Mouse (Mus musculus): ENCODE data around the gene Cacna2d4. TPM values are rescaled to one million over a fixed set of nuclear protein-coding genes. Genes with fewer than 3 reads are reported as not detected.

The Cacna2d4 gene
- total RNA-seq, 2 experiments from 2014 or later, result 1.8 to 1.9 TPM

DNA sequence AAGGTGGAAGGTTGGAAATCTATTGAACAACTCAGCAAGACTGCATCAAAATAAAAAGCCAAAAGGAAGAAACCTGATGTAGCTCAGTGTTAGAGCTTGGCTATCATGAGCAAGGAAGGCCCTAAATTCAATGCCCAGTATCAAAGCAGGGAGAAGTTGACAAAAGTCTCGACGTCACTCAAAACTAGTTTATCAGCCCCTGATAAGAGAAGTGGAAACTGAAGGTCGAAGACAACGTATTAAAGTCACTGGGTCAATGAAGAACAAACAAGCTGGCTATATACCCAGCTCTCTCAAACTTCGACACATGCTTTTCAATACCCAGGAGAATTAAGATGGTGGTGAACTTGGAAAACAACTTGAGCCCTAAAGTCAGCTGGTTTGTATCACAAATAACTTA is 135.9 kb downstream of the Cacna2d4 start:
- Histone ChIP-seq H3K27ac (no peak overlapping the region), H3K4me3 (no peak overlapping the region)
- TF ChIP-seq CTCF (conservative IDR thresholded peaks at IDR 0.05), result no peak
- DNase-seq (ENCODE audit: low spot score in 2 of 2), result no peak

DNA sequence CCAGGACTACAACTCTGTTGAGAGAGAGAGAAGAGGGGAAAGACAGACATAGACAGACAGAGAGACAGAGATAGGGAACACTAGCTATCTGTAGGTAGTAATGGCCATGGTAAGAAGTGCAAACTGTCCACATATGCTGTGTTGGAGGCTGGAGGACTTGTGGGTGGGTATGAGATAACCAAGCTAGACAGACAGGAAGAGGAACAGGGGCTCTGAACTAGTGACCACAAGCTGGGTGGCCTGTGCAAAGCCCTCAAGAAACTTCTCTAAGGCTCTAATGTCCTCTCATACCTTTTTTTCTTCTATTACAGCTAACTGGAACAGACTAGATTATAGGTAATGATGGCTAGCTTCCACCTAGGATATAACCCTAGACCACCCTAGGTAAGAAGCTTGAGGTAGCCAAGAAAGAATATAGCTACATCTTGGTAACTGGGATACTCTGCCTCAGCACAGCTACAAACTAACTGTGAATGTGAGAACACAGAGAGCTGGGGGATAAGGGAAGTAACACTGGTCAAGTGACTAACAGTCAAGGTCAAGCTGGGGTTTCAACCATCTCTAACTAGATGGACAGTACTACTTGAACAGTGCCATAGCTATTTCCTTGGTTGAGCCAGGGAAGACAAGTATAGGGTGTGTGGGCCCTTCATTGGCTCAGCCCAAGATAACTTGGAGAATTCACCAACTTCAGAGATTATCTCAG is 136.8 kb downstream of the Cacna2d4 start:
- no peak for DNase-seq (ENCODE audit: low spot score in 2 of 2)
- Histone ChIP-seq H3K4me3 (no peak overlapping the region), H3K27ac (no peak overlapping the region)
- TF ChIP-seq CTCF (conservative IDR thresholded peaks at IDR 0.05), result no peak

DNA sequence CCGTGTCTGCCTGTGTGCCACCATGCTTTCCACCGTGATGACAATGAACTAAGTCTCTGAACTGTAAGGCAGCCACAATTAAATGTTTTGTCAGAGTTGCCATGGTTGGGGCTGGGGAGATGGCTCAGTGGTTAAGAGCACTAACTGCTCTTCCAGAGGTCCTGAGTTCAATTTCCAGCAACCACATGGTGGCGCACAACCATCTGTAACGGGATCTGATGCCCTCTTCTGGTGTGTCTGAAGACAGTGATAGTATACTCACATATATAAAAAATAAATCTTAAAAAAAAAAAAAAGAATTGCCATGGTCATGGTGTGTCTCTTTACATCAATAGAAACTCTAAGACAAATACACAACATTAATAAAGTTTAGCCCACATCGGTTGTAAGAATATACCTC is 138.7 kb downstream of the Cacna2d4 start:
- TF ChIP-seq CTCF (conservative IDR thresholded peaks at IDR 0.05), result peak; percentile 43
- Histone ChIP-seq H3K4me3 (no peak overlapping the region), H3K27ac (no peak overlapping the region)
- no peak for DNase-seq (ENCODE audit: low spot score in 2 of 2)

DNA sequence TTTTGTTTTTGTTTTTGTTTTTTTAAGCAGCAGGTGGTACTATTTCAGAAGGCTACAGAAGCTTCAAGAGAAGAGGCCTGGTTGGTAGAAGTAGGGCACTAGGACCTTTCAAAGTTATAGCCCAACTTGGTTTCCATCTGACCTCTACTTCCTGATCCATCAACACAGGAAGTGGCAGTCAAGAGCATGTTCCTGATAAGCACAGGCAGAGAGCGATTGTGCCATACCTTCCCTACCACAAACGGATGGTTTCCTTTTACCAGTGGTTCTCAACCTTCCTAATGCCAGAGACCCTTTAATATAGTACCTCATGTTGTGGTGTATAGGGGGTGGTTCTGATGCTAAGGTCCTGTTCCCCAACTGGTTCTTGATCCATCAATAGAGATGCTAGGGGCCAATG is 141.3 kb downstream of the Cacna2d4 start:
- no peak overlapping the region for H3K27ac ChIP-seq
- no peak for DNase-seq (ENCODE audit: low spot score in 2 of 2)
- H3K4me3 ChIP-seq, result no peak overlapping the region
- TF ChIP-seq CTCF (conservative IDR thresholded peaks at IDR 0.05), result no peak

DNA sequence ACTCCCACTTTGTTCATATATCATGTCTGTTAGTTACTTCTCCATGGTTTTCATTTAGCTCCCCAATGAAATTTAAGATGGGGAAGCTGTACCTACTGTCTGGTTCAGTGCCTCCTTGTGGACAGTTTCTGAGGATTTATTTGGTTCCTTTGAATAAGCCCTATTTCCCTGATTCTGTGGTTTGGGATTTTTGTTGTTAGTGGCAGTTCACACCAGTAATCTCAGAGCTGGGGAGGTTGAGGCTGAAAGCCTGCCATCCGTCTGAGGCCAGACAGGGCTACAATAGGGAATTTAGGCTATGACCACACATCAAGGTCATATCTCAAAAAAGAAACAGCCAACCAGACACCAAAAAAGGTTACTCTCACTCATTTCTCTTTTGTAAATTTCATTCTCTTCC is 142.3 kb downstream of the Cacna2d4 start:
- no peak overlapping the region for H3K4me3 ChIP-seq
- TF ChIP-seq CTCF (conservative IDR thresholded peaks at IDR 0.05), result peak; percentile 36
- no peak overlapping the region for H3K27ac ChIP-seq
- no peak for DNase-seq (ENCODE audit: low spot score in 2 of 2)

DNA sequence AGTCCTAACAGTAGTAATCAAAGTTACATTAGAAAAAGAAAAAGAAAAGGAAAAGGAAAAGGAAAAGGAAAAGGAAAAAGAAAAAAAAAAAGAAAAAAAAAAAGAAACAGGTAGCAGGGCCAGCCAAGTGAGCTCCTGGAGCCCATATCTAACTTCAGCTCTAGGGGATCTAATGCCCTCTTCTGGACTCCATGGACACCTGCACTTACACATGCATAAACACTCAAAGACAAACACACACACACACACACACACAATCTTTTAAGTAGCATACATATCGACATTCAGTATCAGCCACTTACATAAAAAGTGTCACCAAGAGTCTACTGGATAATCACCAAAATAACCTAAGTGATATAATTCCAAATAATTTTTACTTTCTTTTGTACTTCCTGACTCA is 149.3 kb downstream of the Cacna2d4 start:
- H3K27ac ChIP-seq, result no peak overlapping the region
- H3K4me3 ChIP-seq, result no peak overlapping the region
- TF ChIP-seq CTCF (conservative IDR thresholded peaks at IDR 0.05), result peak; percentile 29; the same call in 1 of the 2 replicates
- DNase-seq (ENCODE audit: low spot score in 2 of 2), result no peak

DNA sequence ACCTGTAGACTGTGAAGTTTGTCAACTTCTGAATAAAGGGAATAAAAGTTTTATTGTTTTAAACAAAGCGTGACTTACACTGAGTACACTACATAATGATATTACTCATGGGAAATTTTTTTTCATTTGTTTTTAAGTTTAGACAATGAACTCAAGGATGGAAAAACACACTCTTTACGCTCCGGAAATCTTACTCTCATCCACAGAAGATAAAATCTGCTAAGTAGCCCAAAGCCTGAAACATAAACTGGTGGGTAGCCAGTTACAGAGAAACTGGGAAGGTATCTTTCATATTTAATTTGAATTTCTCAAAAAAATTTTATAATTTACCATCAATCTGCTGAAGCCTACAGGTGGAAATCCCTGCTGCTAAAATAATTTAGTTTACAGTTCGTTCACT is 150.1 kb downstream of the Cacna2d4 start:
- no peak overlapping the region for H3K4me3 ChIP-seq
- H3K27ac ChIP-seq, result no peak overlapping the region
- no peak for TF ChIP-seq CTCF (conservative IDR thresholded peaks at IDR 0.05)
- no peak for DNase-seq (ENCODE audit: low spot score in 2 of 2)

DNA sequence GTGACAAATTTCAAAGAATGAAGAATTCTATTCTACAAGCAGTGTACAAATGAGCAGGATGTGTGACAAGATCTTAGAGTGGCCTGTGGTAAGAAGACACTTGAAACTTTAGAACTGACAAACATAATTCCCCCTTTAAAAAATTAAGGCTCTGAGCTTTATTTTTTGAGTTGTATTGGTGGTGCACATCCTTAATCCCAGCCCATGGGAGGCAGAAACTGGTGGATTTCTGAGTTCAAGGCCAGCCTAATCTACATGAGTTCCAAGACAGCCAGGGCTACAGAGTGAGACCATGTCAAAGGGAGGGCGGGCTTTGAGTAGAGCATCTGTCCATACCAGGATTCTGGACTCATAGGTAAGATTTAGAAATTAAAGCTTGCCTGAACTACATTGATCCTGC is 150.5 kb downstream of the Cacna2d4 start:
- TF ChIP-seq CTCF (conservative IDR thresholded peaks at IDR 0.05), result no peak
- no peak for DNase-seq (ENCODE audit: low spot score in 2 of 2)
- Histone ChIP-seq H3K4me3 (no peak overlapping the region; the same call in 1 of the 2 replicates), H3K27ac (no peak overlapping the region)

DNA sequence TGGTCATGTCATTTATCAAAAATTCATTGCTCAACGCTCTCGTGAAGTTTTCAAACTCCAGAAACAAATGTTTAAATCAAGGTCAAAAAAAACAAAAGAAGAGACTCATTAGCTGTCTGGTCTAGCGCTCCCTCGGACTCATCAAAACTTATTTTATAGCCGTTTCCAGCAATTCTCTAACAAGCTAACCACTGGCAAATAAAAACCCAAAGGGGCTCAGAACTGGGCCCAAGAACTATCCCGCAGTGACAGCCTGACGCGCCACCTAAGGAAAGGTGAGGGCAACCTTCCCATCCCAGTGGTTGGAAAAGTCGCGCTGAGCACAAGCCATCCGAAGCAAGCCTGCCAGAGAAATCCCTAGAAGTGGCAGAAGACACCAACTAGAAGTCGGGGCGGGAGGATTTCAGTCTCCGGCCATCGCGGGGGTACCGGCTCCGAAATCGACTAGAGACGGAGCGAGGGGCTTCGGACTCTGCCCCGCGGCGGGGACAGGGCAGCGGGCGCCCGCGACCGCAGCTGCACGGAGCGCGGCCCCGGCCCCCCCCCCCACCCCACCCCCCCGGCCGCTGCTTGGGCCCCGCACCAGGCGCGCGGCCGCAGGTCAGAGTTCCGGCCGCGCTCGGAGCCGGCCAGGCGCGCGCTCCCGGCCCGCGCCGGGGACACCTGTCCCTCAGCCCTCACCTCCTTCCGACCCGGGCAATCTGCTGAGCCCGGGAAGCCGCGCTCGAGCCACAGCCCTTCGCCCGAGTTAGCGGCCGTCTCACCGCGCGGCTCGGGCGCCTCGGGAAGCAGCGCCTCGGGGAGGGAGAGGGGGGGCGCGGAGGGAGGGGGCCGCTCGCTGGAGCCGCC is 151.7 kb downstream of the Cacna2d4 start:
- H3K27ac ChIP-seq, result peak overlapping the region; percentile 95
- TF ChIP-seq CTCF (conservative IDR thresholded peaks at IDR 0.05), result no peak; the same call in 1 of the 2 replicates
- DNase-seq (ENCODE audit: low spot score in 2 of 2), result peak in 1 of 2 experiments; percentile 11
- H3K4me3 ChIP-seq, result peak overlapping the region; percentile 76

DNA sequence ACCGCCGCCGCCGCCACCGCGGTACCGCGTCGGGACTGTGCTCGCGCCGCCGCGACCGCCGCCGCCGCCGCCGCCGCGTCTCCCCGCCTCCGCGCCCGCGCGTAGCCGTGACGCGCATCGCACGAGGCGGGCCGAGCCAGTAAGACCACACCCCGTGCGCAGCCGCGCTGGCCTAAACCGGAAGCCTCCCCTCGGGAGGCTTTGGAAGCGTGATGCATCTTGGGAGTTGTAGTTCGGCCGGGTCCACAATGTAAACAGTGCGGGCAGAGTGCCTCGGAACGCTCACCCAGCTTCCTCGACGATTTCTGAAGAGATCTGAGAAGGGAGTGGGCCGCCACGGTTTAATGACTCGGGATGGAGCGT is 152.3 kb downstream of the Cacna2d4 start:
- TF ChIP-seq CTCF (conservative IDR thresholded peaks at IDR 0.05), result no peak
- H3K4me3 ChIP-seq, result peak overlapping the region; percentile 95

DNA sequence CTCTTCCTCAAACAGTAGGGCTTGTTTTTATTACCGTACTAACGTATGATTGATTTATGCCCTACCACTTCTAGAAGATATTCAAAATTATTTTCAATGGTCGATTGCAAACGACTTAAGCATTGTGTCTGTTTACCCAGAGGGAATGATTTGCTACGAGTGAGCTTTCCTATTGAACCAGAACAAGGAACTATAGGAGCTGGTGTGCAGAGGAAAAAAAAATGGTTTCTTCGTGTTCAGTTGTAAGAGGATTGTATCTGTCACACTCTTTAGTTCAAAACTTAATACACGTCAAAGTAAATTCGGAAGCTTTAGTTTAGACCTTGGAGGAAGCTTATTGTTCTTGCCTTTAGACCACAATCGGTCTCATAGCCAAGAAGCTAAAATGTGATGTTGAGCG is 152.8 kb downstream of the Cacna2d4 start:
- no peak for TF ChIP-seq CTCF (conservative IDR thresholded peaks at IDR 0.05)
- H3K4me3 ChIP-seq, result peak overlapping the region; percentile 95
- H3K27ac ChIP-seq, result peak overlapping the region; percentile 87
- no peak for DNase-seq (ENCODE audit: low spot score in 2 of 2)

More for the DNA sequence above, 152.3 kb downstream of the Cacna2d4 start:
- peak; percentile 94 to 96 for DNase-seq (ENCODE audit: low spot score in 2 of 2)
- peak overlapping the region; percentile 95 for H3K27ac ChIP-seq

DNA sequence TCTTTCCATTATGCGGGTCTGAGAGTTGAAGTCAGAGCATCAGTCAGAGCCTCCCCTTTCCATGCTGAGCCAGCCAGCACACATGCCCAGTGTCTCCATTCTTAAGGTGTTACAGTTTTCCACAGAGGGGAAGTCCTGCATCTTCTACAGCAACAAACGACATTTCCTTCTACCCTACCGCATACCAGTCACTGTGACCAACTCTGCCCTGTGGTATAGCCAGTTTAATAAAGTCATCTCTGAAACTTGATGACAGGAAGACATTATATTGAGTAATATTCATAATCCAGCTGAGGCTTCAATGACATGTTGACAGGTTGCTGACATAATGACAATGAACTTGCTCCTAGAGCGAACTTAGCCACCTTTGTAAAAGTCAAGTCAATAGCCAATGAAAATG is 154.4 kb downstream of the Cacna2d4 start:
- no peak overlapping the region for H3K4me3 ChIP-seq
- TF ChIP-seq CTCF (conservative IDR thresholded peaks at IDR 0.05), result no peak
- H3K27ac ChIP-seq, result no peak overlapping the region
- no peak for DNase-seq (ENCODE audit: low spot score in 2 of 2)

DNA sequence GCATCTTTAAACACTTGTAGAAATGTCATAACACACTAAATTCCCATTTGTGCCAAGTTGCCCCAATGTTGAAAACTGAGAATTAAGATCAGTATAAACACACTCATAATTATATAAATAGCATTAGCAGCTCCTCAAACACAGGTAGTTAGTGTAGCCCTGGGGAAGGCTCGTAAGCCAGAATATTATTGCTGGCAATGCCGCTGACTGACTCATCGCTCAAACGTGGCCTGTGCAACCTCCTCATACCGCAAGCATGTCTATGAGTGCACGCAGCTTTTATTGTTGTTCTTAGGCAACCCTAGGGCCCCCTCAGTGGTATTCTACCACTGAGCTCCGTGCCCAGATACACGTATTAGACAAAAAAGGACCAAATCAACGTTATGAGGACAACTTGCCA is 156.5 kb downstream of the Cacna2d4 start:
- Histone ChIP-seq H3K4me3 (no peak overlapping the region), H3K27ac (no peak overlapping the region)
- DNase-seq (ENCODE audit: low spot score in 2 of 2), result no peak
- TF ChIP-seq CTCF (conservative IDR thresholded peaks at IDR 0.05), result no peak

All from layer of hippocampus, adult 2 months (tissue).